Mouse (Mus musculus): ENCODE results near the gene Camkv. TPM values are rescaled to one million over a fixed set of nuclear protein-coding genes. Genes with fewer than 3 reads are reported as not detected.

Gene Camkv
- not detected for polyA plus RNA-seq (2017; shearing (Covaris generic))

- no peak for ATAC-seq
Measured at GRCm38 (mm10) chr9:107935374-107935773, at the start of gene Camkv. Camkv (plus strand) TSS chr9:107935674.

- ATAC-seq: peak; percentile 97
Measured at GRCm38 (mm10) chr9:107887804-107888266, 47.6 kb upstream of the Camkv start, which contains the start of gene Mon1a. Mon1a (plus strand) TSS chr9:107888151.

GRCm38 (mm10) chr9:107888267-107888850 is 47.1 kb upstream of the Camkv start:
- ATAC-seq: peak; percentile 42

- ATAC-seq: no peak
Measured at GRCm38 (mm10) chr9:107890260-107890659, 45.2 kb upstream of the Camkv start.

- ATAC-seq: no peak
Measured at GRCm38 (mm10) chr9:107891023-107891422, 44.5 kb upstream of the Camkv start.

- ATAC-seq: no peak
Measured at GRCm38 (mm10) chr9:107898563-107898962, 36.9 kb upstream of the Camkv start.

GRCm38 (mm10) chr9:107899855-107900254 is 35.6 kb upstream of the Camkv start:
- ATAC-seq: no peak

GRCm38 (mm10) chr9:107900840-107901626 is 34.4 kb upstream of the Camkv start:
- no peak for ATAC-seq

GRCm38 (mm10) chr9:107901627-107901914 is 33.9 kb upstream of the Camkv start:
- no peak for ATAC-seq

GRCm38 (mm10) chr9:107904726-107905125 is 30.7 kb upstream of the Camkv start:
- peak; percentile 89 for ATAC-seq

- no peak for ATAC-seq
Measured at GRCm38 (mm10) chr9:107906252-107906966, 29.1 kb upstream of the Camkv start, which contains the start of gene Mst1r. Mst1r (plus strand) TSS chr9:107906873.

GRCm38 (mm10) chr9:107906967-107907800 is 28.3 kb upstream of the Camkv start:
- no peak for ATAC-seq

GRCm38 (mm10) chr9:107907801-107908120 is 27.7 kb upstream of the Camkv start:
- ATAC-seq: no peak

GRCm38 (mm10) chr9:107908410-107909158 is 26.9 kb upstream of the Camkv start:
- ATAC-seq: no peak

GRCm38 (mm10) chr9:107910025-107910769 is 25.3 kb upstream of the Camkv start:
- no peak for ATAC-seq

- ATAC-seq: no peak
Measured at GRCm38 (mm10) chr9:107914764-107915420, 20.6 kb upstream of the Camkv start.

- no peak for ATAC-seq
Measured at GRCm38 (mm10) chr9:107917895-107918608, 17.4 kb upstream of the Camkv start.

GRCm38 (mm10) chr9:107918884-107919283 is 16.6 kb upstream of the Camkv start:
- no peak for ATAC-seq

GRCm38 (mm10) chr9:107919441-107919840 is 16.0 kb upstream of the Camkv start:
- no peak for ATAC-seq

GRCm38 (mm10) chr9:107923021-107923420 is 12.5 kb upstream of the Camkv start:
- no peak for ATAC-seq
